Mouse (Mus musculus): Measurements from ENCODE around the gene Snrnp25.

Snrnp25 gene

GRCm38 (mm10) chr11:32243205-32243955, 38.2 kb downstream of the Snrnp25 start:
- in situ Hi-C loops (cut with MseI, MboI), result no loop called here

DNA sequence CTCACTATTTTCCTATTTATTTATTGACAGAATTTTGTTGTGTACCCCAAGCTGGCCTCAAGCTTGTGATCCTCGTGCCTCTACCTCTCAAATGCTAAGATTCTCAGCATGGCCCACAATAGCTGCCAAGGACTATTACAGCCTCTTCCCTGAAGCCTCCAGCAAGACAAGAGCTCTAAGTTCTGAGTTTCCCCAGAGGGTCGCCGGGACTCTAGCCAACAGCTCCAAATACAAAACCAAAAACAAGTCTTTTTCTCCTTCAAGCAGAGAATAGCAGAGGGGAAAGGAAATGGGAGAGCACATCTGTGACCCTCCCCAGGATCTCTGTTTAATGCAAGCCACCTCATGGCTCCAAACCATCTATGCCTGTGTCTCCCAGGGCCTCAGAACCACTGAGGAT, 38.8 kb downstream of the Snrnp25 start:
- in situ Hi-C loops (cut with MseI, MboI), result no loop called here

- in situ Hi-C loops (cut with MseI, MboI), result no loop called here
These were observed 39.4 kb downstream of the Snrnp25 start for GRCm38 (mm10) chr11:32244617-32245016.

DNA sequence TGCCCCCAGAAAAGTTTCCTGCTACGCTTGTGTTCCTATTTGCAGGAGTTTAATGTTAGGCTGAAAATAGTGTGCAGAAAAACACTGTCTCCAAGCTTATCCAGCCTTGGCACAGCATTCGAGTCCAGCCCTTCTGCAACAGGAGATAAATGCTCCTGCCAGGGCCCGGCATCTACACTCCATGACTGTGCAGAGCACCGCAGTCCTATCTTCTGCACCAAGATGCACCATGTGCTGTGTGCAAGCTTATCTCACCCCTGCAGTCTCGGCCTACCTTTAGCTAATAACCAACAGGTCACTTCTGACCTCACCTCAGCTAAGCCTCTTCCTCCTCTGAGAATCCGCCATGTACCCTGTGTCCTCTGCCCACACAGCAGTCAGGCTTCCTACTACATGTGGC, 40.4 kb downstream of the Snrnp25 start:
- in situ Hi-C loops (cut with MseI, MboI), result no loop called here

GRCm38 (mm10) chr11:32247068-32247467, 41.9 kb downstream of the Snrnp25 start:
- in situ Hi-C loops (cut with MseI, MboI), result no loop called here

- in situ Hi-C loops (cut with MseI, MboI), result no loop called here
These were observed 43.1 kb downstream of the Snrnp25 start for GRCm38 (mm10) chr11:32248350-32248749.

DNA sequence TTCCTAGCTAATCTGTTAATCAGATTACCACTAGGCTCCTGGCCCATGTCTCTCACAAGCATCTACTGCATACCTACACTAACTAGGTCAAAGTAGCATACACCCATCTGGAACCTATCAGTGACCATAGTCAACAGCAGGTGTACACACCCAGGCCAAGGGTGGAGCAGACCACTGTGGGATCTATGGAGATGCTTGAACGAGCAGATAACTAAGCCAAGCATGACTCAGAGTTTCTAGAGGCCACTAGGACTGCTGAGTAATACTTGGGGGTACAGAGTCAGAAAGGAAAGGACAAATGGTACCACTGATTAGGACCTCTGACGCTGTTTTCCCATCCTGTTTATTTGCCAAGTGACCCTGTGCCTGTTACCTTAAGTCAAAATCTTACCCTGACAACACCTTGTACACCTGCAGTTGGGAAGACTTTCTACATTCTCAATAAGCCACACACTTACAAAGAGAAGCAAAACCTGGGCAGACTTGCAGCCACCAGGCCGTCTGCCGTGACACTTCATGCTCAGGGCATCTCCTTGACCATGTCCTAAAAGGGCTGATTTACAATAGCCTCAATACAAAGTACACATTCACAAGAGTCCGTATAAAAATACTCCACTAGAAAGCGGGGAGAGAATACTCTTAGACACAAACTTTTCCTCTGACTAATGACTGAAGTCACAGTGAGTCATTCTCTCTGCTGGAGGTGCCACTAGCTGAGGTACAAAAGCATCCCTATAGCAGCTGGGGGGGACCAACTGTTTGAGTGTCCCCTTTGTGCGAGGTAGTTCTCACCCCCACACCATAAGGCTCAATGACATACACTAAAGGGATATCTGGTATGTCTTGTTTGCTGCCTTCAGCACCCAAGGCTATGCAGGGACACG, 45.9 kb downstream of the Snrnp25 start:
- in situ Hi-C loops (cut with MseI, MboI), result no loop called here

GRCm38 (mm10) chr11:32253121-32253520, 47.9 kb downstream of the Snrnp25 start:
- in situ Hi-C loops (cut with MseI, MboI), result no loop called here

- in situ Hi-C loops (cut with MseI, MboI), result no loop called here
These were observed 50.9 kb downstream of the Snrnp25 start for GRCm38 (mm10) chr11:32256146-32256545.

- in situ Hi-C loops (cut with MseI, MboI), result no loop called here
These were observed 51.4 kb downstream of the Snrnp25 start for GRCm38 (mm10) chr11:32256566-32256965.

All from mouse trophoblast stem cell (cell line).